Mouse (Mus musculus) embryo, embryonic 10.5 days (tissue): ENCODE measurements at regions not wholly inside any gene's neighbourhood (a gene's known extent, or its start where the extent isn't known, plus 50 kb on each side); places are given as distances from the start of the nearest gene placed in this dataset.

Experiments used
- DNase-seq: peaks from one replicate; pipeline ENCODE4 v3.0.0-alpha.2; 2015; ENCODE audit warnings: low spot score

DNA sequence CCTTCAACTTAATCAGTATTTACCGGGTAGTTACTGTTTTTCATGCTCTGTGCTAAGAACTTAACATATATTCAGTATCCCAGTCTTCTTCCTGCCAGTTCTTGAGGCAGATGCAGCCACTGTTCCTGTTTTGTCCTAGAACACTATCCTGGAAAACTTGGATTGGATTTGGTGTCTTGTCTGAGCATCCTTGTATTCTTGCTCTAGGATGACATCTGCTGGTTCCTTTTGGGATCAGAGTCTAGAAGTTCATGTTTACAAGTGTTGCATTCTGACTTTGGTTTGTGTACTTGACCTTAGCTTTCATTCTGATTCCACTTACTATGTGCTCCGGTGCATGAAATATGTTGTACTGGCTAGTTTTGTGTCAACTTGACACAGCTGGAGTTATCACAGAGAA lies 55.4 kb downstream of the Cldn34b3 start:
- DNase-seq: peak; percentile 6
